Mouse (Mus musculus) erythroblast, embryonic 14.5 days (primary cell): ENCODE measurements around the gene Prkce.

Experiments used
- GATA1 ChIP-seq: IDR thresholded peaks from 2 replicates; pipeline ENCODE4 v1.6.1; 2012; ENCODE audit warnings: low read length, inconsistent platforms, mixed read lengths
- TAL1 ChIP-seq: IDR thresholded peaks from 3 replicates; pipeline ENCODE4 v1.6.1; 2012; ENCODE audit warnings: low read length, inconsistent platforms, mixed read lengths

- no peak for TF ChIP-seq GATA1
- no peak for TF ChIP-seq TAL1
These were observed 392.9 kb downstream of the Prkce start for GRCm38 (mm10) chr17:86560499-86560898.
